Mouse (Mus musculus): ENCODE results near the gene Sun2. TPM values are rescaled to one million over a fixed set of nuclear protein-coding genes. Genes with fewer than 3 reads are reported as not detected.

The Sun2 gene
- total and polyA plus RNA-seq, 3 experiments, result 18.6 to 26.5 (median 22.3) TPM

GRCm38 (mm10) chr15:79741173-79741858, 1.0 kb downstream of the Sun2 start:
- TF ChIP-seq MAZ (IDR thresholded peaks at IDR 0.05; ENCODE audit: low read depth, low read length) (no peak), ELF1 (IDR thresholded peaks at IDR 0.05; ENCODE audit: low read depth, low read length) (peak; percentile 67)
- in situ Hi-C loops (cut with MboI; ENCODE audit: low pct_ligation_motif_present, low pct_unique_long_range_greater_than_20kb, low sequenced_read_pairs) (loop anchor here (10.0 kb wide), 1 partner anchor 353 kb away; the partner anchor contains the start of genes Rpl3 and Syngr1), dilution Hi-C loops (cut with MboI; ENCODE audit: extremely low pct_ligation_motif_present, extremely low pct_unique_long_range_greater_than_20kb, low sequenced_read_pairs) (no loop called here)
- peaks cover 34 to 60% of the 10 kb centered on the region in 2 experiments for H3K36me3 ChIP-seq (replicated peaks in 1 of 2; ENCODE audit: control insufficient read depth in 1 of 2, insufficient read depth in 1 of 2, low read length in 1 of 2)
- no peak overlapping the region for H3K27ac ChIP-seq (ENCODE audit: insufficient read depth, low read depth)
- H3K27me3 ChIP-seq (replicated peaks), result no peaks in the 10 kb centered on the region
- H3K79me2 ChIP-seq (replicated peaks; ENCODE audit: control insufficient read depth, extremely low read depth, insufficient read depth, poor library complexity, severe bottlenecking), result no peaks in the 10 kb centered on the region
- H3K4me1 ChIP-seq (ENCODE audit: control insufficient read depth in 1 of 2, insufficient read depth in 2 of 2), result peaks cover 23 to 52% of the 10 kb centered on the region in 2 experiments
- no peaks in the 10 kb centered on the region for H3K9me3 ChIP-seq (replicated peaks; ENCODE audit: low read length)
- H3K4me2 ChIP-seq (ENCODE audit: insufficient read depth, low read depth, poor library complexity, severe bottlenecking), result peak overlapping the region; percentile 62
- peak overlapping the region; percentile 92 for H3K9ac ChIP-seq (ENCODE audit: insufficient read depth, low read depth)
- DNase-seq (ENCODE audit: extremely low read depth), result peak; percentile 59
- H3K4me3 ChIP-seq (replicated peaks in 1 of 3; ENCODE audit: low read depth in 2 of 3, low read length in 2 of 3, poor library complexity in 1 of 3), result peak overlapping the region; percentile 72 to 94 (median 85)

- Histone ChIP-seq H3K27me3 (replicated peaks) (no peaks in the 10 kb centered on the region), H3K4me2 (ENCODE audit: insufficient read depth, low read depth, poor library complexity, severe bottlenecking) (peak overlapping the region; percentile 62; the same call in 1 of the 2 replicates), H3K36me3 (replicated peaks in 1 of 2; ENCODE audit: control insufficient read depth in 1 of 2, insufficient read depth in 1 of 2, low read length in 1 of 2) (peaks cover 35 to 59% of the 10 kb centered on the region in 2 experiments), H3K9me3 (replicated peaks; ENCODE audit: low read length) (no peaks in the 10 kb centered on the region), H3K4me1 (ENCODE audit: control insufficient read depth in 1 of 2, insufficient read depth in 2 of 2) (peaks cover 21 to 47% of the 10 kb centered on the region in 2 experiments), H3K27ac (ENCODE audit: insufficient read depth, low read depth) (no peak overlapping the region), H3K9ac (ENCODE audit: insufficient read depth, low read depth) (no peak overlapping the region), H3K79me2 (replicated peaks; ENCODE audit: control insufficient read depth, extremely low read depth, insufficient read depth, poor library complexity, severe bottlenecking) (no peaks in the 10 kb centered on the region), H3K4me3 (replicated peaks in 1 of 3; ENCODE audit: low read depth in 2 of 3, low read length in 2 of 3, poor library complexity in 1 of 3) (no peak overlapping the region)
- TF ChIP-seq ZNF384 (IDR thresholded peaks at IDR 0.05; ENCODE audit: low read depth, low read length) (no peak), MEF2A (IDR thresholded peaks at IDR 0.05; ENCODE audit: borderline replicate concordance, low read depth, low read length) (no peak), IRF4 (IDR thresholded peaks at IDR 0.05; ENCODE audit: low read depth, low read length) (no peak), HCFC1 (IDR thresholded peaks at IDR 0.05; ENCODE audit: low read depth, low read length) (no peak), KAT2A (IDR thresholded peaks at IDR 0.05; ENCODE audit: insufficient replicate concordance, low read length) (no peak), POLR2A (IDR thresholded peaks at IDR 0.05; ENCODE audit: low read depth, low read length) (no peak), USF1 (IDR thresholded peaks at IDR 0.05; ENCODE audit: low read depth, low read length) (no peak), TCF12 (IDR thresholded peaks at IDR 0.05; ENCODE audit: low read depth, low read length) (no peak), NELFE (IDR thresholded peaks at IDR 0.05; ENCODE audit: low read depth, low read length) (no peak), EP300 (IDR thresholded peaks at IDR 0.05; ENCODE audit: low read length) (no peak)
- DNase-seq (ENCODE audit: extremely low read depth), result no peak
- dilution Hi-C loops (cut with MboI; ENCODE audit: extremely low pct_ligation_motif_present, extremely low pct_unique_long_range_greater_than_20kb, low sequenced_read_pairs), result no loop called here
- in situ Hi-C loops (cut with MboI; ENCODE audit: low pct_ligation_motif_present, low pct_unique_long_range_greater_than_20kb, low sequenced_read_pairs), result loop anchor here (10.0 kb wide), 1 partner anchor 354 kb away; the partner anchor contains the start of genes Rpl3 and Syngr1
These were observed 1.6 kb downstream of the Sun2 start for GRCm38 (mm10) chr15:79740739-79741138.

GRCm38 (mm10) chr15:79734311-79734710, 8.0 kb downstream of the Sun2 start:
- Histone ChIP-seq H3K4me1 (ENCODE audit: control insufficient read depth in 1 of 2, insufficient read depth in 2 of 2) (peaks cover 3 to 8% of the 10 kb centered on the region in 2 experiments), H3K36me3 (replicated peaks in 1 of 2; ENCODE audit: control insufficient read depth in 1 of 2, insufficient read depth in 1 of 2, low read length in 1 of 2) (peaks cover 65 to 91% of the 10 kb centered on the region in 2 experiments), H3K4me2 (ENCODE audit: insufficient read depth, low read depth, poor library complexity, severe bottlenecking) (no peak overlapping the region), H3K9me3 (replicated peaks; ENCODE audit: low read length) (no peaks in the 10 kb centered on the region), H3K27ac (ENCODE audit: insufficient read depth, low read depth) (no peak overlapping the region), H3K79me2 (replicated peaks; ENCODE audit: control insufficient read depth, extremely low read depth, insufficient read depth, poor library complexity, severe bottlenecking) (no peaks in the 10 kb centered on the region), H3K27me3 (replicated peaks) (no peaks in the 10 kb centered on the region), H3K9ac (ENCODE audit: insufficient read depth, low read depth) (no peak overlapping the region), H3K4me3 (replicated peaks in 1 of 3; ENCODE audit: low read depth in 2 of 3, low read length in 2 of 3, poor library complexity in 1 of 3) (no peak overlapping the region)
- TF ChIP-seq POLR2AphosphoS2 (IDR thresholded peaks at IDR 0.05; ENCODE audit: low read depth, low read length) (no peak), ZMIZ1 (IDR thresholded peaks at IDR 0.05; ENCODE audit: low read depth, low read length) (no peak), E2F4 (IDR thresholded peaks at IDR 0.05; ENCODE audit: insufficient replicate concordance, low read depth, low read length) (no peak), MAZ (IDR thresholded peaks at IDR 0.05; ENCODE audit: low read depth, low read length) (no peak), MXI1 (IDR thresholded peaks at IDR 0.05; ENCODE audit: low read depth, low read length) (no peak), ETS1 (conservative IDR thresholded peaks at IDR 0.05; ENCODE audit: low read depth, low read length) (no peak), POLR2A (IDR thresholded peaks at IDR 0.05; ENCODE audit: low read depth, low read length) (no peak), ZKSCAN1 (IDR thresholded peaks at IDR 0.05; ENCODE audit: borderline replicate concordance, low read depth, low read length) (no peak), USF2 (conservative IDR thresholded peaks at IDR 0.05; ENCODE audit: low read depth, low read length) (no peak), USF1 (IDR thresholded peaks at IDR 0.05; ENCODE audit: low read depth, low read length) (no peak), TBP (conservative IDR thresholded peaks at IDR 0.05; ENCODE audit: low read depth, low read length) (no peak), TCF12 (IDR thresholded peaks at IDR 0.05; ENCODE audit: low read depth, low read length) (no peak), RCOR1 (conservative IDR thresholded peaks at IDR 0.05; ENCODE audit: low read depth, low read length) (no peak), NRF1 (IDR thresholded peaks at IDR 0.05; ENCODE audit: low read depth, low read length) (no peak), CHD1 (IDR thresholded peaks at IDR 0.05; ENCODE audit: low read depth, low read length) (no peak)
- in situ Hi-C loops (cut with MboI; ENCODE audit: low pct_ligation_motif_present, low pct_unique_long_range_greater_than_20kb, low sequenced_read_pairs) (no loop called here), dilution Hi-C loops (cut with MboI; ENCODE audit: extremely low pct_ligation_motif_present, extremely low pct_unique_long_range_greater_than_20kb, low sequenced_read_pairs) (no loop called here)
- DNase-seq (ENCODE audit: extremely low read depth), result no peak

Measured in CH12.LX (cell line).